Mouse (Mus musculus) kidney, postnatal 0 days (tissue): ENCODE results near the gene Zfp687. TPM values are rescaled to one million over a fixed set of nuclear protein-coding genes. Genes with fewer than 3 reads are reported as not detected.

ENCODE experiments used
- ATAC-seq: fragments of 200-750 bp; cut with Nextera tagmentation; replicated peaks from 2 replicates; pipeline ENCODE4 v1.8.0; 2017; ENCODE audit warnings: low read depth, moderate number of reproducible peaks, moderate TSS enrichment, moderate library complexity; ENCODE audit not compliant: low FRiP score
- DNase-seq: peaks from one replicate; pipeline ENCODE4 v3.0.0-alpha.2; 2016; ENCODE audit warnings: low spot score
- H3K27ac ChIP-seq: fragments of 300-500 bp; sonication (generic); 2 replicates; pipeline ENCODE4 v1.5.1; 2014; ENCODE audit warnings: mild to moderate bottlenecking
- H3K27me3 ChIP-seq: fragments of 300-500 bp; sonication (generic); 2 replicates; pipeline ENCODE4 v1.6.1; 2014; ENCODE audit warnings: low read length, mixed read lengths; ENCODE audit not compliant: insufficient read depth
- H3K36me3 ChIP-seq: fragments of 300-500 bp; sonication (generic); 2 replicates; pipeline ENCODE4 v1.6.1; 2014; ENCODE audit warnings: low read length, mixed read lengths; ENCODE audit not compliant: insufficient read depth
- H3K4me1 ChIP-seq: fragments of 300-500 bp; sonication (generic); replicated peaks from 2 replicates; pipeline ENCODE4 v1.6.1; 2014; ENCODE audit warnings: antibody characterized with exemption, low read length, mixed read lengths; ENCODE audit not compliant: insufficient read depth
- H3K4me2 ChIP-seq: fragments of 300-500 bp; sonication (generic); 2 replicates; pipeline ENCODE4 v1.6.1; 2014; ENCODE audit warnings: mild to moderate bottlenecking, low read length, moderate library complexity, mixed read lengths
- H3K4me3 ChIP-seq: fragments of 300-500 bp; sonication (generic); replicated peaks from 2 replicates; pipeline ENCODE4 v1.5.1; 2014; ENCODE audit warnings: low read depth, low read length
- H3K9ac ChIP-seq: fragments of 300-500 bp; sonication (generic); 2 replicates; pipeline ENCODE4 v1.6.1; 2014; ENCODE audit warnings: low read depth, low read length
- H3K9me3 ChIP-seq: fragments of 300-500 bp; sonication (generic); replicated peaks from 2 replicates; pipeline ENCODE4 v1.6.1; 2016; ENCODE audit warnings: low read length, inconsistent platforms, mixed read lengths
- CTCF ChIP-seq: IDR thresholded peaks from 2 replicates; pipeline ENCODE4 v1.5.1; 2016; ENCODE audit warnings: antibody characterized with exemption, low read depth, mild to moderate bottlenecking, moderate library complexity
- WGBS: fragments of 180-500 bp; shearing (Covaris S2); extraction: QIAGEN DNeasy Blood & Tissue Kit; methylation state at CpG from one replicate; pipeline ENCODE4 v1.1.7; 2014; 5-methylcytosine and 5-hydroxymethylcytosine counted together
- polyA plus RNA-seq: library from polyadenylated mRNA; unstranded; fragments of >200 nt; fragmentation: Nextera tagmentation; extraction: Ambion mirVana; gene quantifications from 2 replicates; pipeline ENCODE4 v1.2.1, GENCODE M21; 2015

Zfp687 gene
- polyA plus RNA-seq, 1 experiment from 2014 or later: 20.0 TPM

- Histone ChIP-seq H3K27ac (no peak overlapping the region), H3K27me3 (no peaks in the 10 kb centered on the region), H3K4me2 (no peak overlapping the region), H3K36me3 (peaks cover 45% of the 10 kb centered on the region), H3K9ac (no peak overlapping the region), H3K4me3 (no peak overlapping the region), H3K4me1 (no peaks in the 10 kb centered on the region), H3K9me3 (no peaks in the 10 kb centered on the region)
- no peak for TF ChIP-seq CTCF
- DNase-seq (no peak), ATAC-seq (no peak)
Measured at GRCm38 (mm10) chr3:95003273-95003672, 12.0 kb downstream of the Zfp687 start.

DNA sequence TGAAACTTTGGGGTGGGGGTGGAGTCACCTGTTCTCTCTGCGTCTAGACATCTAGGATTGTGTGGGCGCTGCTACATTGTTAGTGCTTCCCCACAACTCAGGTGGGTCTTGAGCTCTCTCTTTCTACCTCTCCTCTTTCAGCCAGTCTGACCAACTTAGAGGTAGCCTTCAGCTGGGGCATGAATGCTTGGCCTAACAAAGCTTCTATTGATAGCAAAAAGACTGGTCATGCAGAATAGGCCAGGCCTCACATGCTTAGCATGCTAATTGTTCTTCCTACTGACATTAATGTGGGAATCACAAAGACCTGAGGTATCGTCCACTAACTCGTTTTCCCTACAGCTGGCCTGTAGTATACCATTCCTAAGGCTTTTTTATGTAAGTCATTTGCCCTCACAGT, 12.7 kb downstream of the Zfp687 start:
- no peak overlapping the region for H3K4me3 ChIP-seq
- no peak for DNase-seq

GRCm38 (mm10) chr3:94996946-94997345, 18.3 kb downstream of the Zfp687 start:
- ATAC-seq (no peak), DNase-seq (peak; percentile 87)
- H3K4me3 ChIP-seq: no peak overlapping the region
- no peaks in the 10 kb centered on the region for H3K4me1 ChIP-seq
- H3K9me3 ChIP-seq: no peaks in the 10 kb centered on the region
- no peak overlapping the region for H3K4me2 ChIP-seq
- peak; percentile 96 for TF ChIP-seq CTCF
- no peaks in the 10 kb centered on the region for H3K27me3 ChIP-seq
- WGBS: 37% methylated on average over 2 of the region's 2 CpGs
- H3K36me3 ChIP-seq: peaks cover 57% of the 10 kb centered on the region
- H3K27ac ChIP-seq: no peak overlapping the region
- no peak overlapping the region for H3K9ac ChIP-seq

More for the DNA sequence above, 12.7 kb downstream of the Zfp687 start:
- no peaks in the 10 kb centered on the region for H3K9me3 ChIP-seq
- H3K36me3 ChIP-seq: peaks cover 45% of the 10 kb centered on the region
- 74% methylated on average over 4 of the region's 4 CpGs for WGBS
- H3K27ac ChIP-seq: no peak overlapping the region
- ATAC-seq: no peak
- H3K9ac ChIP-seq: no peak overlapping the region
- H3K27me3 ChIP-seq: no peaks in the 10 kb centered on the region
- H3K4me2 ChIP-seq: no peak overlapping the region
- no peak for TF ChIP-seq CTCF
- no peaks in the 10 kb centered on the region for H3K4me1 ChIP-seq

GRCm38 (mm10) chr3:94989159-94989761, 26.0 kb downstream of the Zfp687 start:
- no peak overlapping the region for H3K27ac ChIP-seq
- H3K27me3 ChIP-seq: no peaks in the 10 kb centered on the region
- H3K36me3 ChIP-seq: peaks cover 32% of the 10 kb centered on the region; the same call in 1 of the 2 replicates
- H3K4me3 ChIP-seq: no peak overlapping the region
- peak; percentile 28 for DNase-seq
- H3K4me1 ChIP-seq: peaks cover 7% of the 10 kb centered on the region; the same call in 1 of the 2 replicates
- H3K9me3 ChIP-seq: no peaks in the 10 kb centered on the region
- TF ChIP-seq CTCF: no peak
- no peak overlapping the region for H3K9ac ChIP-seq
- no peak for ATAC-seq
- WGBS: 29% methylated on average over 9 of the region's 9 CpGs
- no peak overlapping the region for H3K4me2 ChIP-seq

DNA sequence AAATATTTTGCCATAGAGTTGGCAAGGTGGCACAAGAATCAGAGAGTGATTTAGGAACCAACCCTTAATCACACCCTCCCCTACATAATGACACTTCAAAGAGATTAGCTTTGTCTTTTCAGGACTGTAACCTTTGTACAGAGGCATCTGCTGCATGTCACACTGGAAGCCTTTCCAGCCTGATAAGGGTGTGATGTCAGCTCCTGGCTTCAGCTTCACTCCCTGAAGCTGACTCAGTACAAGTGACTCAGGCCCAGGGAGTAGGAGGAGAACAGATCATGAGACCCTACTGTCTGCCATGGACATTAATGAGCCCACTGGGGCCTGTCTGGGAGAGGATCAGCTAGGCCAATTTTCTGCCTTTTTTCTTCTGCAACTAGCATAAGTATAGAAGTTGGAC, 27.7 kb downstream of the Zfp687 start:
- H3K9me3 ChIP-seq: no peaks in the 10 kb centered on the region
- H3K27me3 ChIP-seq: no peaks in the 10 kb centered on the region
- no peak for TF ChIP-seq CTCF
- peaks cover 25% of the 10 kb centered on the region; the same call in 1 of the 2 replicates for H3K36me3 ChIP-seq
- H3K9ac ChIP-seq: no peak overlapping the region
- H3K27ac ChIP-seq: no peak overlapping the region
- peaks cover 7% of the 10 kb centered on the region; the same call in 1 of the 2 replicates for H3K4me1 ChIP-seq
- ATAC-seq (no peak), DNase-seq (no peak)
- H3K4me2 ChIP-seq: no peak overlapping the region
- H3K4me3 ChIP-seq: no peak overlapping the region

DNA sequence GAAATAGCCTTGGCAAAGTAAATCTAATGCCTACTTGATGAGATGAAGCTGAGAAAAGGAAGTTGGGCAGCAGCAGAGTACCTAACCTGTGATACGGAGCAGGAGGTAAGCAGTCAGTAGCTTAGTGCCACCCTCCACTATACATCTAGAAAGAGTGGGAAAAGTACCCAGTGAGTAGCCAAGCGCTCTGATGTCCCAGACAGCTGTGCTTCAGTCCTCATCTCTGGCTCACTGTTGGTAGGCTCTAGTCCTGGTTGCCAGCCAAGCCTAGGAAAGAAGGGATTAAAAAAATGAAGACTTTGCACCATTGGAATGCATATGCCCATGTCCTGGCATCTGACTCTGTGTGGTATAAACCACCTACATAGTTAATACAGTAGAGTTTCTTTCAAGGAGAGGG, 29.7 kb downstream of the Zfp687 start:
- no peak overlapping the region for H3K4me2 ChIP-seq
- no peak for TF ChIP-seq CTCF
- no peak for DNase-seq
- no peaks in the 10 kb centered on the region for H3K9me3 ChIP-seq
- ATAC-seq: no peak
- 90% methylated on average over 2 of the region's 2 CpGs for WGBS
- H3K4me1 ChIP-seq: peaks cover 7% of the 10 kb centered on the region; the same call in 1 of the 2 replicates
- H3K36me3 ChIP-seq: peaks cover 21% of the 10 kb centered on the region; the same call in 1 of the 2 replicates
- H3K9ac ChIP-seq: no peak overlapping the region
- H3K27ac ChIP-seq: no peak overlapping the region
- H3K4me3 ChIP-seq: no peak overlapping the region
- no peaks in the 10 kb centered on the region for H3K27me3 ChIP-seq

DNA sequence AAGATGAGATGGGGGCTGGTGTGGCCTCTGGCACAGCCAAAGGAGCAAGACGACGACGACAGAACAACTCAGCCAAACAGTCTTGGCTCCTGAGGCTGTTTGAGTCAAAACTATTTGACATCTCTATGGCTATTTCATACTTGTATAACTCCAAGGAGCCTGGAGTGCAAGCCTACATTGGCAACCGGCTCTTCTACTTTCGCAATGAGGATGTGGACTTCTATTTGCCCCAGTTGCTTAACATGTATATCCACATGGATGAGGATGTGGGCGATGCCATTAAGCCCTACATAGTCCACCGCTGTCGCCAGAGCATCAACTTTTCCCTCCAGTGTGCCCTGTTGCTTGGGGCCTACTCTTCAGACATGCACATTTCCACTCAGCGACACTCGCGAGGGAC, 30.9 kb downstream of the Zfp687 start:
- Histone ChIP-seq H3K4me3 (no peak overlapping the region), H3K27ac (no peak overlapping the region), H3K4me2 (no peak overlapping the region), H3K36me3 (peaks cover 19% of the 10 kb centered on the region; the same call in 1 of the 2 replicates), H3K9ac (no peak overlapping the region), H3K27me3 (no peaks in the 10 kb centered on the region), H3K9me3 (no peaks in the 10 kb centered on the region), H3K4me1 (peaks cover 7% of the 10 kb centered on the region; the same call in 1 of the 2 replicates)
- 92% methylated on average over 11 of the region's 11 CpGs for WGBS
- DNase-seq (no peak), ATAC-seq (no peak)
- no peak for TF ChIP-seq CTCF
